Mouse (Mus musculus) MEL (cell line): ENCODE measurements around the gene Gm10642. TPM values are rescaled to one million over a fixed set of nuclear protein-coding genes. Genes with fewer than 3 reads are reported as not detected.

Source experiments
- DNase-seq: peaks from one replicate; pipeline ENCODE4 v3.0.0; 2011; ENCODE audit warnings: low read depth, low spot score
- H3K27ac ChIP-seq: 2 replicates; pipeline ENCODE4 v1.5.1; 2012; ENCODE audit warnings: low read depth, mild to moderate bottlenecking, control low read depth, low read length, moderate library complexity; ENCODE audit not compliant: control insufficient read depth
- H3K27me3 ChIP-seq, 2 experiments: fragments of 150-350 bp in 1 of 2; sonication (generic) in 1 of 2; 2 replicates each; pipeline ENCODE4 v1.6.1; 2012; ENCODE audit warnings: low read length in 2 of 2, mild to moderate bottlenecking in 2 of 2, improper control_type of control experiment in 1 of 2, moderate library complexity in 1 of 2; ENCODE audit not compliant: insufficient read depth in 2 of 2, control insufficient read depth in 1 of 2
- H3K36me3 ChIP-seq, 2 experiments: 2 replicates each; pipeline ENCODE4 v1.6.1; 2012 to 2014; ENCODE audit warnings: low read length in 2 of 2, improper control_type of control experiment in 1 of 2, inconsistent platforms in 1 of 2, mild to moderate bottlenecking in 1 of 2; ENCODE audit not compliant: insufficient read depth in 2 of 2, control insufficient read depth in 1 of 2
- H3K4me1 ChIP-seq, 2 experiments: fragments of 150-350 bp in 1 of 2; sonication (generic) in 1 of 2; 2 replicates each; pipeline ENCODE4 v1.6.1; 2012; ENCODE audit warnings: low read length in 2 of 2, improper control_type of control experiment in 1 of 2, mild to moderate bottlenecking in 1 of 2; ENCODE audit not compliant: insufficient read depth in 2 of 2, control insufficient read depth in 1 of 2
- H3K4me3 ChIP-seq, 2 experiments: fragments of 150-350 bp in 1 of 2; sonication (generic) in 1 of 2; 2 replicates each; pipeline ENCODE4 v1.5.1; 2012; ENCODE audit warnings: low read depth in 2 of 2, low read length in 2 of 2, mild to moderate bottlenecking in 2 of 2, moderate library complexity in 2 of 2, control low read depth in 1 of 2, improper control_type of control experiment in 1 of 2; ENCODE audit not compliant: control insufficient read depth in 1 of 2, insufficient read depth in 1 of 2
- H3K79me2 ChIP-seq: 2 replicates; pipeline ENCODE4 v1.6.1; 2012; ENCODE audit warnings: mild to moderate bottlenecking, low read length, moderate library complexity; ENCODE audit not compliant: control insufficient read depth, poor library complexity, insufficient read depth
- H3K9ac ChIP-seq: 2 replicates; pipeline ENCODE4 v1.6.1; 2012; ENCODE audit warnings: low read depth, mild to moderate bottlenecking, control low read depth, low read length, moderate library complexity; ENCODE audit not compliant: control insufficient read depth, poor library complexity, severe bottlenecking
- H3K9me3 ChIP-seq: fragments of 150-350 bp; sonication (generic); replicated peaks from 2 replicates; pipeline ENCODE4 v1.6.1; 2012; ENCODE audit warnings: mild to moderate bottlenecking, low read length, improper control_type of control experiment, moderate library complexity; ENCODE audit not compliant: insufficient read depth
- CHD1 ChIP-seq: IDR thresholded peaks from 2 replicates; pipeline ENCODE4 v1.6.1; 2012; ENCODE audit warnings: low read depth, mild to moderate bottlenecking, inconsistent platforms, low read length, improper control_type of control experiment
- CTCF ChIP-seq, 3 experiments: IDR thresholded peaks in 2 of 3; conservative IDR thresholded peaks in 1 of 3; 2 replicates each; pipeline ENCODE4 v1.5.1; 2011 to 2012; ENCODE audit warnings: low read length in 3 of 3, low read depth in 2 of 3, mild to moderate bottlenecking in 2 of 3, improper control_type of control experiment in 1 of 3, inconsistent platforms in 1 of 3, mixed read lengths in 1 of 3, moderate library complexity in 1 of 3; ENCODE audit not compliant: control insufficient read depth in 1 of 3, insufficient read depth in 1 of 3, poor library complexity in 1 of 3, severe bottlenecking in 1 of 3
- E2F4 ChIP-seq: IDR thresholded peaks from 2 replicates; pipeline ENCODE4 v1.6.1; 2011; ENCODE audit warnings: low read depth, low read length, improper control_type of control experiment, borderline replicate concordance
- ELF1 ChIP-seq: IDR thresholded peaks from 2 replicates; pipeline ENCODE4 v1.6.1; 2014; ENCODE audit warnings: low read depth, mild to moderate bottlenecking, inconsistent platforms, low read length, improper control_type of control experiment, moderate library complexity
- ETS1 ChIP-seq: IDR thresholded peaks from 2 replicates; pipeline ENCODE4 v1.6.1; 2012; ENCODE audit warnings: low read depth, mild to moderate bottlenecking, inconsistent platforms, low read length, improper control_type of control experiment, moderate library complexity
- GATA1 ChIP-seq: IDR thresholded peaks from 2 replicates; pipeline ENCODE4 v1.6.1; 2011; ENCODE audit warnings: low read depth, low read length, improper control_type of control experiment
- HCFC1 ChIP-seq: IDR thresholded peaks from 2 replicates; pipeline ENCODE4 v1.6.1; 2012; ENCODE audit warnings: low read depth, mild to moderate bottlenecking, inconsistent platforms, low read length, improper control_type of control experiment, moderate library complexity
- JUND ChIP-seq: IDR thresholded peaks from 2 replicates; pipeline ENCODE4 v1.6.1; 2011; ENCODE audit warnings: low read depth, mild to moderate bottlenecking, improper control_type of control experiment, low read length
- MAFK ChIP-seq: IDR thresholded peaks from 2 replicates; pipeline ENCODE4 v1.6.1; 2011; ENCODE audit warnings: low read depth, mild to moderate bottlenecking, low read length, improper control_type of control experiment, borderline replicate concordance
- MAX ChIP-seq: IDR thresholded peaks from 2 replicates; pipeline ENCODE4 v1.6.1; 2011; ENCODE audit warnings: low read length, improper control_type of control experiment
- MEF2A ChIP-seq: IDR thresholded peaks from 2 replicates; pipeline ENCODE4 v1.6.1; 2014; ENCODE audit warnings: low read depth, mild to moderate bottlenecking, inconsistent platforms, low read length, improper control_type of control experiment; ENCODE audit not compliant: poor library complexity, insufficient replicate concordance, severe bottlenecking; ENCODE audit errors: extremely low read depth
- MXI1 ChIP-seq: IDR thresholded peaks from 2 replicates; pipeline ENCODE4 v1.6.1; 2011; ENCODE audit warnings: mild to moderate bottlenecking, low read depth, low read length, improper control_type of control experiment
- MYB ChIP-seq: IDR thresholded peaks from 2 replicates; pipeline ENCODE4 v1.6.1; 2011; ENCODE audit warnings: mild to moderate bottlenecking, low read depth, low read length, improper control_type of control experiment
- MYC ChIP-seq: IDR thresholded peaks from 2 replicates; pipeline ENCODE4 v1.6.1; 2011; ENCODE audit warnings: low read depth, mild to moderate bottlenecking, low read length, improper control_type of control experiment, moderate library complexity
- NRF1 ChIP-seq: IDR thresholded peaks from 2 replicates; pipeline ENCODE4 v1.6.1; 2014; ENCODE audit warnings: low read depth, mild to moderate bottlenecking, inconsistent platforms, low read length, improper control_type of control experiment, moderate library complexity; ENCODE audit not compliant: poor library complexity, insufficient read depth, severe bottlenecking
- POLR2AphosphoS2 ChIP-seq: IDR thresholded peaks from 2 replicates; pipeline ENCODE4 v1.6.1; 2011; ENCODE audit warnings: low read length, improper control_type of control experiment
- RAD21 ChIP-seq: IDR thresholded peaks from 2 replicates; pipeline ENCODE4 v1.6.1; 2011; ENCODE audit warnings: mild to moderate bottlenecking, low read depth, low read length, improper control_type of control experiment
- SIN3A ChIP-seq: IDR thresholded peaks from 2 replicates; pipeline ENCODE4 v1.6.1; 2012; ENCODE audit warnings: low read length, improper control_type of control experiment, inconsistent platforms
- TAL1 ChIP-seq: IDR thresholded peaks from 2 replicates; pipeline ENCODE4 v1.6.1; 2012; ENCODE audit warnings: mild to moderate bottlenecking, inconsistent platforms, low read length, moderate library complexity, mixed read lengths
- TBP ChIP-seq: IDR thresholded peaks from 2 replicates; pipeline ENCODE4 v1.8.0; 2011; ENCODE audit warnings: low read depth, low read length, improper control_type of control experiment
- TCF12 ChIP-seq: IDR thresholded peaks from 2 replicates; pipeline ENCODE4 v1.6.1; 2014; ENCODE audit warnings: low read depth, mild to moderate bottlenecking, inconsistent platforms, low read length, improper control_type of control experiment, moderate library complexity
- USF1 ChIP-seq: IDR thresholded peaks from 2 replicates; pipeline ENCODE4 v1.6.1; 2014; ENCODE audit warnings: low read depth, mild to moderate bottlenecking, inconsistent platforms, low read length, improper control_type of control experiment, moderate library complexity
- ZC3H11A ChIP-seq: IDR thresholded peaks from 2 replicates; pipeline ENCODE4 v1.6.1; 2012; ENCODE audit warnings: low read depth, mild to moderate bottlenecking, inconsistent platforms, low read length, improper control_type of control experiment
- ZMIZ1 ChIP-seq: IDR thresholded peaks from 2 replicates; pipeline ENCODE4 v1.6.1; 2012; ENCODE audit warnings: low read depth, mild to moderate bottlenecking, inconsistent platforms, low read length, improper control_type of control experiment, moderate library complexity
- ZNF384 ChIP-seq: IDR thresholded peaks from 2 replicates; pipeline ENCODE4 v1.6.1; 2012; ENCODE audit warnings: low read depth, mild to moderate bottlenecking, inconsistent platforms, low read length, improper control_type of control experiment
- polyA plus RNA-seq, 2 experiments: library from polyadenylated mRNA; stranded (reverse) in 1 of 2; unstranded in 1 of 2; fragments of >175 nt in 1 of 2; fragments of >200 nt in 1 of 2; gene quantifications; 2 replicates each; pipeline versions ENCODE4 v1.2.1 to v1.2.4; 2012; ENCODE audit warnings: low replicate concordance in 2 of 2, low read depth in 1 of 2; ENCODE audit not compliant: insufficient read length in 2 of 2, insufficient read depth in 1 of 2, missing spikeins in 1 of 2
- total RNA-seq: library from RNA; depleted of rRNA; stranded (reverse); fragments of 300-350 nt; gene quantifications from 2 replicates; pipeline ENCODE4 v1.2.3, GENCODE M21; 2012

Gm10642 gene
- total and polyA plus RNA-seq, 3 experiments: 1.3 TPM; not detected in 1

DNA sequence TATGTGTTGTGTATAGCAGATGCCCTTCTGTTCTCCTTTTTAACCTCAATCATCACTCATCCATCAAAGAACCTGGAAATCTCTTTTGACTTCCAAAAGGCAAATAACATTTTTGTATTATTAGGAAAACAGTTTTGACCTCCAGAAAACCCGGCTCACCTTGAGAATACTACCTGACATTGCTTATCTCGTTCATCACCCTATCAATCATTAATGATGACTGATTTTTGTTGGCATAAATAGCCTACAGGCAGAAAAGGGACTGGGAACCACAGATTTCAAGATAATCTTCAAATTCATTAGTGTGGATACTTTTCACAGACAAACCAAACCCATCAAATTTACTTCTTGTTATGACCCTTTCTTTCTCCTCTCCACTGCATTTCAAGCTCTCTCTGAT, 2.2 kb upstream of the Gm10642 start:
- Histone ChIP-seq H3K27ac (no peak overlapping the region), H3K36me3 (peaks cover 0 to 18% of the 10 kb centered on the region in 2 experiments; a peak in 3 of 4 replicates), H3K27me3 (no peaks in the 10 kb centered on the region), H3K79me2 (peaks cover 17% of the 10 kb centered on the region), H3K9ac (no peak overlapping the region), H3K9me3 (no peaks in the 10 kb centered on the region), H3K4me3 (no peak overlapping the region), H3K4me1 (peaks cover 4 to 7% of the 10 kb centered on the region in 2 experiments; a peak in 3 of 4 replicates)
- TF ChIP-seq ZC3H11A: no peak
- no peak for TF ChIP-seq CHD1
- no peak for TF ChIP-seq TCF12
- TF ChIP-seq MXI1: no peak
- TF ChIP-seq POLR2AphosphoS2: no peak
- TF ChIP-seq JUND: no peak
- TF ChIP-seq ETS1: no peak
- no peak for TF ChIP-seq HCFC1
- DNase-seq: no peak

DNA sequence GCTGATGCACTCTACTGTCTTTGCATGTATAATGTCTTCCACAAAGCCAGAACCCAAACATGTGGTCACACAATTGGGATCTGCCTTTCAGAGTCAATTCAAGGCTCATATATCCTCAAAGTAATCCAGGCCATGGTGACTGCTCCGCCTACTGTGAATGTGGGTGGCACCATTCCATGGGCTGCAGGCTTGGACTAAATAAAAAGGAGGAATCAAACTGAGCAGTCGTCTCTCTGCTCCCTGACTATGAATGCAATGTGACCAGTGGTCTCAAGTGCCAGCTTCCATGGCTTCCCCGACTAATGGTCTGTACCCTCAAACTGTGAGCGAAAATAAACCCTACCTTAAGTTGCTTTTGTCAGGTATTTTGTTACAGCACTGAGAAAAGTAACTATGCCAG, 1.6 kb upstream of the Gm10642 start:
- Histone ChIP-seq H3K36me3 (peaks cover 0 to 18% of the 10 kb centered on the region in 2 experiments; a peak in 3 of 4 replicates), H3K79me2 (peaks cover 17% of the 10 kb centered on the region), H3K9ac (no peak overlapping the region), H3K27me3 (no peaks in the 10 kb centered on the region), H3K4me3 (no peak overlapping the region; a peak in 1 of 4 replicates), H3K4me1 (peaks cover 4 to 7% of the 10 kb centered on the region in 2 experiments; a peak in 3 of 4 replicates), H3K9me3 (no peaks in the 10 kb centered on the region), H3K27ac (no peak overlapping the region)
- no peak for DNase-seq
- TF ChIP-seq ZMIZ1 (no peak), MYC (no peak), TAL1 (no peak), NRF1 (no peak), ETS1 (no peak), E2F4 (no peak), GATA1 (no peak), MYB (no peak), ZNF384 (no peak), RAD21 (no peak), USF1 (no peak), ELF1 (no peak), JUND (no peak), SIN3A (no peak), MAFK (no peak), TBP (no peak), CTCF (IDR thresholded peaks at IDR 0.05 in 2 of 3, conservative IDR thresholded peaks at IDR 0.05 in 1 of 3; ENCODE audit: control insufficient read depth in 1 of 3, insufficient read depth in 1 of 3, low read depth in 2 of 3, low read length in 3 of 3, poor library complexity in 1 of 3, severe bottlenecking in 1 of 3) (no peak), MAX (no peak), MEF2A (no peak)
